Mouse (Mus musculus) midbrain, embryonic 13.5 days (tissue): ENCODE data around the gene Dgkd. TPM values are rescaled to one million over a fixed set of nuclear protein-coding genes. Genes with fewer than 3 reads are reported as not detected.

Source experiments
- ATAC-seq: fragments of 200-750 bp; cut with Nextera tagmentation; 2 replicates; pipeline ENCODE4 v1.8.0; 2017; ENCODE audit warnings: mild to moderate bottlenecking, moderate TSS enrichment, moderate library complexity
- H3K27ac ChIP-seq: fragments of 300-500 bp; sonication (generic); 2 replicates; pipeline ENCODE4 v1.5.1; 2015; ENCODE audit warnings: inconsistent platforms, mild to moderate bottlenecking, moderate library complexity
- H3K27me3 ChIP-seq: fragments of 300-500 bp; sonication (generic); 2 replicates; pipeline ENCODE4 v1.6.1; 2015; ENCODE audit warnings: mild to moderate bottlenecking, inconsistent platforms
- H3K36me3 ChIP-seq: fragments of 300-500 bp; sonication (generic); 2 replicates; pipeline ENCODE4 v1.6.1; 2015; ENCODE audit warnings: mild to moderate bottlenecking, inconsistent platforms
- H3K4me1 ChIP-seq: fragments of 300-500 bp; sonication (generic); replicated peaks from 2 replicates; pipeline ENCODE4 v1.6.1; 2015; ENCODE audit warnings: inconsistent platforms
- H3K4me2 ChIP-seq: fragments of 300-500 bp; sonication (generic); replicated peaks from 2 replicates; pipeline ENCODE4 v1.6.1; 2015; ENCODE audit warnings: moderate library complexity, mild to moderate bottlenecking, inconsistent platforms
- H3K4me3 ChIP-seq: fragments of 300-500 bp; sonication (generic); replicated peaks from 2 replicates; pipeline ENCODE4 v1.5.1; 2015; ENCODE audit warnings: mild to moderate bottlenecking, inconsistent platforms
- H3K9ac ChIP-seq: fragments of 300-500 bp; sonication (generic); replicated peaks from 2 replicates; pipeline ENCODE4 v1.6.1; 2015; ENCODE audit warnings: mild to moderate bottlenecking, inconsistent platforms
- H3K9me3 ChIP-seq: fragments of 300-500 bp; sonication (generic); 2 replicates; pipeline ENCODE4 v1.6.1; 2016; ENCODE audit warnings: mild to moderate bottlenecking, inconsistent platforms
- WGBS: fragments of 180-500 bp; shearing (Covaris S2); methylation state at CpG from one replicate; pipeline ENCODE4 v1.1.7; 2015; 5-methylcytosine and 5-hydroxymethylcytosine counted together
- polyA plus RNA-seq: library from polyadenylated mRNA; unstranded; fragments of >200 nt; fragmentation: Nextera tagmentation; extraction: Ambion mirVana; gene quantifications from 2 replicates; pipeline ENCODE4 v1.2.1, GENCODE M21; 2015

Dgkd gene
- polyA plus RNA-seq, 1 experiment from 2014 or later = 43.7 TPM

DNA sequence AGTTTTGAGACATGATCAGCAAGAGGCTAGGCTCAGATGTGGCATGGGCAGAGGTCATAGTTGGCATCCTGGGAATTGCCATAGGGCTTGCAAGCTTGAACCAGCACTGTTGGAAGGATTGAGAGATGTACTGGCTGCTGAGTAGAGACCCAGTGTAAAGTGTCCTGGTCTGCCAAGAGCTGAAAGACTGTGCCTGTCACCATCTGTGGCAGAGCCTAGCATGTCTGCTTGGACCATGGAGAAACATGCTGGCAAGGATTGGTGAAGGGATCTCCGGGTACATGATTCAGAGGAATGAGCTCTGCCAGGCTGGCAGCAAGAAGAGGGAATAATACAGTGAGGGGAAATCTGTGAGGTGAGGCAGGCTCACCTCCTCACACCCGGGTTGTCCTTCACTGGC lies 65.0 kb downstream of the Dgkd start:
- Histone ChIP-seq H3K27ac (no peak overlapping the region), H3K4me3 (no peak overlapping the region), H3K4me1 (no peaks in the 10 kb centered on the region), H3K9me3 (no peaks in the 10 kb centered on the region), H3K36me3 (peaks cover 52% of the 10 kb centered on the region), H3K9ac (no peak overlapping the region), H3K27me3 (no peaks in the 10 kb centered on the region), H3K4me2 (no peak overlapping the region)
- 94% methylated on average over 2 of the region's 2 CpGs for WGBS
- ATAC-seq = no peak

DNA sequence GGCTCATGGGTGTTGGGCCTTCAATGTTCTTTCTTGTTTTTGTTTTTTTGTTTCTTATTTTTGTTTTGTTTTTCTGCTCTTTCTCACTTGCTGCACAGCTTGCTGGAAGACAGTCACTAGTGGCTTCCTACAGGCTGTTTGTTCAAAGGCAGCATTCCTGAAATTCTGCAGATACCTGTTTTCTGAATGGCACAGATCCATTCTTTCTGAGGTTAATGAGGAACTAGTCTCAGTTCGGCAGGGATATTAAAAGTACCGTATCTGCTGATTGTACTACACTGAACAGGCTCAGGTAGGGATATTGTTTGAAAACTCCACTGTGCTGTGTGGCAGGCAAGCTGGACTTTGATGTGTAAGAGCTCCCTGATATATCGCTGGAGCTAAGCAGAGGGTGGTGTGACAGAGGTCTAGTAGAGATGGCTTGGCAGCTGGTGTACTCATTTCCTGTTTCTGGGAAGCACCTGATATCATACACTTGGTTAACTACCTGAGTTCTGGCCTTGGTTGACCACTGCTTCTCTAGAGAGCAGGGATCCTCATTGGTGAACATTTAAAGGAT lies 67.0 kb downstream of the Dgkd start:
- Histone ChIP-seq H3K4me2 (no peak overlapping the region), H3K27me3 (no peaks in the 10 kb centered on the region), H3K9me3 (no peaks in the 10 kb centered on the region), H3K4me1 (no peaks in the 10 kb centered on the region), H3K4me3 (no peak overlapping the region), H3K9ac (no peak overlapping the region), H3K36me3 (peaks cover 67% of the 10 kb centered on the region), H3K27ac (no peak overlapping the region)
- no peak for ATAC-seq
- 93% methylated on average over 3 of the region's 3 CpGs for WGBS

DNA sequence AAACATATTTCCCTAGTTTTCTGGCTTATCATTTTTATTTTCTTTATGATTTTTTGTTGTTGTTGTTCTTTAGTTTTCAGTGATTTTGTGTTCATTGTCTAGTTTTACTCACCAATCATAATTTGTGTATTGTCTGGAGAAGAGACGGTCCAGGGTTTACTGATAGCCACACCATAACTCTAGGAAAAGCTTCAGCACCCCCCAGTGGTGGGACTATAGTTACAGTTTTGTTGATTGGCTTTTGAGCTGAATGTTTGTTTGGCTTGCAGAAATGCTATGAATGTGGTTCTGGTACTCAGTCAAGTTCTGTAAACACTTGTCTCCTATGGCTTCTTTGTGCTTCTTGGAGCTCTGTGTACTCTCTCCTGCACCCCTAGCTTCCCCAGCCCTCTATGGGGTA lies 69.6 kb downstream of the Dgkd start:
- H3K27me3 ChIP-seq = no peaks in the 10 kb centered on the region
- no peak for ATAC-seq
- no peak overlapping the region for H3K4me3 ChIP-seq
- H3K36me3 ChIP-seq = peaks cover 76% of the 10 kb centered on the region
- WGBS = 65% methylated on average over 1 of the region's 1 CpGs
- no peak overlapping the region for H3K9ac ChIP-seq
- H3K4me2 ChIP-seq = no peak overlapping the region
- H3K9me3 ChIP-seq = no peaks in the 10 kb centered on the region
- H3K4me1 ChIP-seq = no peaks in the 10 kb centered on the region
- H3K27ac ChIP-seq = no peak overlapping the region

DNA sequence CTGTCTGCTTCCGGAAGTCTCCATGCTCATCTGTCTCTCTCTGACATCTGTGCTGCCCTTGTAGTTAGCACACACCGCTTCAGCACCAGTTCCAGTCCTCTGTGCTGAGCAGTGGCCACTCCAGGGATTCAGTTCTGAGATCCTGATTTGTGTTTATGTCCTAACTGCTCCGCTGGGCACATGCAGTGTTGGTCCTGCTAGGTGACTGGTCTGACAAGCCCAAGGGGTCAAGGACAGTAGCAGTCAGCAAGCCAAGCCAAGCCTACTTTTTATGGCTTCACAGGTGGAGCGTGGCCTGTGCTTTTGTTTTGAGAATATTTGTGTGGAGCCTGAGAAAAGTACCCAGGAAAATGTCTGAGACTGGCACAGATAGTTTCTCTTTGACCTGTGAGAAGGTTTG lies 71.8 kb downstream of the Dgkd start:
- peaks cover 75% of the 10 kb centered on the region for H3K36me3 ChIP-seq
- 97% methylated on average over 4 of the region's 4 CpGs for WGBS

DNA sequence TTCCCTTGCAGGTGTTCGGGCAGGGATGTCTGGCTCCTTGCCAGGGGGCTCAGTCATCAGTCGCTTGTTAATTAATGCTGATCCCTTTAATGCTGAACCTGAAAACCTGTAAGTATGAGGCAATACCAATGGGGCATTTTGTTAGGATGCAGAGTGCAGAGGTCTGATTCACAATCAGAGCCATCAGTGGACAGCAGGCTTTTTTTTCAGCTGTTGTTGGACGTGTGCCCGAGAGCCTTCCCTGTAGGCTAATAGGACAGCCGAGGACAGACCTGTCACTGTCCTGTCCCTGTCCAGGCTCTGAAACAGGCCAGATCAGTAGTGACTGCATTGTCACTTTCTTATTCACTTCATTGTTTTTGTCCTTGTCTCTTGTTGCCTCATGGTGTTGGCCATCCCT lies 76.6 kb downstream of the Dgkd start:
- no peak for ATAC-seq
- Histone ChIP-seq H3K27ac (peak overlapping the region; percentile 48), H3K9me3 (no peaks in the 10 kb centered on the region)

More for the DNA sequence above, 71.8 kb downstream of the Dgkd start:
- H3K9me3 ChIP-seq = no peaks in the 10 kb centered on the region
- H3K27me3 ChIP-seq = no peaks in the 10 kb centered on the region
- H3K4me1 ChIP-seq = no peaks in the 10 kb centered on the region; the same call in 1 of the 2 replicates
- no peak overlapping the region for H3K9ac ChIP-seq
- no peak overlapping the region for H3K4me2 ChIP-seq
- no peak for ATAC-seq
- H3K4me3 ChIP-seq = no peak overlapping the region
- H3K27ac ChIP-seq = no peak overlapping the region

DNA sequence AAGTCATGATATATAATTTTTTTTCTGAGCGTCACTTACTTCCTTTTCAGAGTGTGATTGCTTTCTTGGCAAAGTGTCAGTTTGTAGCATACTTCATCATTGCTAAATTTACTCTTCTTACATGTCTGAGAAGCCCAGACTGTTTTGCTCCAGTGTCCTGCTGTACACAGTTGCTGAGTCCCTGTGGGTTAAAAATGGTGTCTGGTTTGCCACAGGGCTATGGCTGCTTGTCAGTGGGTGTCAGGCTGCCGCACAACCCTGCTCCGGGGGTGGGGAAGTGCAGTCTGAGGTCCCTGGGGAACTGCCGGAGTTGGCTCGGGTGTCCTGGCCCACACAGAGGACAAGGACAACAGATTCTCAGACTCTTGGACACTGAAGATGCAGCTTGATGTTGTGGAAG lies 80.0 kb downstream of the Dgkd start:
- Histone ChIP-seq H3K4me1 (no peaks in the 10 kb centered on the region; the same call in 1 of the 2 replicates), H3K9me3 (no peaks in the 10 kb centered on the region), H3K4me2 (no peak overlapping the region), H3K27ac (no peak overlapping the region), H3K4me3 (no peak overlapping the region), H3K36me3 (peaks cover 84% of the 10 kb centered on the region), H3K27me3 (no peaks in the 10 kb centered on the region), H3K9ac (no peak overlapping the region)
- 88% methylated on average over 5 of the region's 5 CpGs for WGBS
- no peak for ATAC-seq

More for the DNA sequence above, 76.6 kb downstream of the Dgkd start:
- H3K4me2 ChIP-seq = no peak overlapping the region
- 61% methylated on average over 5 of the region's 5 CpGs for WGBS
- no peak overlapping the region for H3K9ac ChIP-seq
- no peaks in the 10 kb centered on the region for H3K27me3 ChIP-seq
- no peaks in the 10 kb centered on the region; the same call in 1 of the 2 replicates for H3K4me1 ChIP-seq
- H3K4me3 ChIP-seq = no peak overlapping the region
- peaks cover 86% of the 10 kb centered on the region for H3K36me3 ChIP-seq

DNA sequence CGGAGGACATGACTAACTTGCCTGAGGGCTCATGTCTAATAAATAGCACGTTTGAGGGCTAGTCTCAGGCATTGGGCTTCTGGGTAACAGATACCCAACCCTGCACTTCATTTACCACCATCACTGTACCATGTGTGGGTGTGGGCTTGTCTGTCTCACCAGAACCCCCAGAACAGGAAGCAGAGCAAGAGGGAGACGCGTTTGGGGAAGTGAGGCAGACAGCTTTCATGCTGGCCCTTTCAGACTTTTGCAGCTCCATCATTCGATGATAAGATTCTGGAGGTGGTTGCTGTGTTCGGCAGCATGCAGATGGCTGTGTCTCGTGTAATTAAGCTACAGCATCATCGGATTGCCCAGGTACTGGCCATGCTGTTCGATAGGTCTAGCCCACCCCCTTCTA lies 82.0 kb downstream of the Dgkd start:
- Histone ChIP-seq H3K4me1 (no peaks in the 10 kb centered on the region), H3K36me3 (peaks cover 87% of the 10 kb centered on the region), H3K4me2 (no peak overlapping the region), H3K4me3 (no peak overlapping the region), H3K9me3 (no peaks in the 10 kb centered on the region), H3K9ac (no peak overlapping the region), H3K27ac (no peak overlapping the region), H3K27me3 (no peaks in the 10 kb centered on the region)
- no peak for ATAC-seq
- WGBS = 93% methylated on average over 9 of the region's 9 CpGs

DNA sequence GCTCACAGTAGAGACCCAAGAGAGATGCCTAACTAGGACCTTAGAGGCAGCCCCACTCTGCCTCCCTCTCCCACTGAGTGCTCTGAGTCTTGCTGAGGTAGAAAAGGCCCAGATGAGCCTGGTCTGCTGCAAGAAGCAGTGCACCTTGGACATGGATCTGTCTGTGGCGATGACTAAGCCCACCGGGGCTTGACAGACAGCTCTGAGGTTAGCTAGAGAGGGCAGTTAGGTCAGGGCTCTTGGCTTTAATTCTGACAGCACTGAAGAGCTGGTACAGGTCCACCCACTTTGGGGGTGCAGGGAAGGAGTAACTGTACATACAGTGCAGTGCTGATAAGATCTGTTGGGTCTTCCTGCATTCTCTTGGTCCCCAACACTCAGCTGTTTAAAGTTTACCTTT lies 82.5 kb downstream of the Dgkd start:
- 96% methylated on average over 2 of the region's 2 CpGs for WGBS
- ATAC-seq = no peak
- Histone ChIP-seq H3K4me3 (no peak overlapping the region), H3K27me3 (no peaks in the 10 kb centered on the region), H3K4me2 (no peak overlapping the region), H3K9ac (no peak overlapping the region), H3K4me1 (no peaks in the 10 kb centered on the region), H3K27ac (no peak overlapping the region), H3K36me3 (peaks cover 92% of the 10 kb centered on the region), H3K9me3 (no peaks in the 10 kb centered on the region)

DNA sequence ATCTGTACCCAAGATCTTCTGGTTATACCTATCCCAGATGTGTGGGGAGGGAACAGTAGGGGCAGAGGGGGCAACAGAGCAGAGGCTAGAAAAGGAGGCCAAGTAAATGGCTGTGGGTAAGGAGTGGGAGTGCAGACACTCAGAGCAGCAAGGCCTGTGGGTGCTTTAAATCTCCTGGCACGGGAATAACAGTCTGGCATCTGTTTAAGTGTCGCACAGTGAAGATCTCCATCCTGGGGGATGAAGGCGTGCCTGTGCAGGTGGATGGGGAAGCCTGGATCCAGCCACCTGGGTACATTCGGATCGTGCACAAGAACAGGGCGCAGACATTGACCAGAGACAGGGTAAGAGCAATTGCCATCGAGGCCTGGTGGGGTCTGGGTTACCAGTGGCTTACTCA lies 83.0 kb downstream of the Dgkd start:
- H3K4me1 ChIP-seq = no peaks in the 10 kb centered on the region
- ATAC-seq = no peak
- no peaks in the 10 kb centered on the region for H3K27me3 ChIP-seq
- no peaks in the 10 kb centered on the region for H3K9me3 ChIP-seq
- no peak overlapping the region for H3K4me3 ChIP-seq
- no peak overlapping the region for H3K9ac ChIP-seq
- no peak overlapping the region for H3K4me2 ChIP-seq
- no peak overlapping the region for H3K27ac ChIP-seq
- H3K36me3 ChIP-seq = peaks cover 95% of the 10 kb centered on the region
- 97% methylated on average over 7 of the region's 7 CpGs for WGBS

DNA sequence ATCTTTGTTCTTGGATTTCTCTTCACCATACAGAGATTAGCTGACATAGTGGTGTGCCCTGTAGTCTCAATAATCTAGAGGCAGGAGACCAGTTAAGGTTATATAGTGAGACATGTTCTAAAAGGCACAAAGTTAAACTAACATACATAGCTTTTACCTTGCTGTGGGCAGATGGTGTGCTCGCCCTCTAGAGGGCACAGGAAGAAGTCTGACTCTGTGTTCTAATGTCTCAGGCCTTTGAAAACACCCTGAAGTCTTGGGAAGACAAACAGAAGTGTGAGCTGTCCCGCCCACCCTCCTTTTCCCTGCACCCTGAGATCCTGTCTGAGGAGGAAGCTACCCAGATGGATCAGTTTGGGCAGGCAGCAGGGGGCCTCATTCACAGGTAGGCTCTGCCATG lies 83.4 kb downstream of the Dgkd start:
- Histone ChIP-seq H3K27ac (no peak overlapping the region), H3K4me3 (no peak overlapping the region), H3K9me3 (no peaks in the 10 kb centered on the region), H3K36me3 (peaks cover 95% of the 10 kb centered on the region), H3K4me1 (no peaks in the 10 kb centered on the region), H3K27me3 (no peaks in the 10 kb centered on the region), H3K4me2 (no peak overlapping the region), H3K9ac (no peak overlapping the region)
- no peak for ATAC-seq
- 48% methylated on average over 2 of the region's 2 CpGs for WGBS

DNA sequence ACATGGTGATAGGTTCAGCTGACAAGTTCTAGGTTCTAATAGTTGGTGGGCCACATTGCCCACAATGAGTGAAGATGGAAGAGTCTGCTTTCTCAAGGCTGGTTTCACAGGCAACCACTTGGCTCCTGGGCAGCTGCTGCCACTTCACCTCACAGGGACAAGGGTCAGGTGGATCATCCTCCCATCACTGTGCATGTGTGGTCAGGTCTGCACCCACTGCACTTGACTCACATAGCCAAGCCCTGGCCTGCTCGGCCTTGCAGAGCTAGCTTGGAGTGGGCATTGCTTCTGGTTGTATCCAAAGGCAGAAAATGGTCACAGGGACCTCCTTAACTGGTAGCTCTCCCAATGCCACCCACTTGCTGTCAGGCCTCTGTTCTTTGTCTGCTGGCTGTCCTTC lies 88.7 kb downstream of the Dgkd start:
- ATAC-seq = no peak
- no peaks in the 10 kb centered on the region for H3K27me3 ChIP-seq
- no peak overlapping the region for H3K9ac ChIP-seq
- no peak overlapping the region for H3K4me2 ChIP-seq
- H3K36me3 ChIP-seq = peaks cover 98% of the 10 kb centered on the region
- WGBS = 92% methylated on average over 1 of the region's 1 CpGs
- H3K9me3 ChIP-seq = no peaks in the 10 kb centered on the region
- no peak overlapping the region for H3K27ac ChIP-seq
- H3K4me3 ChIP-seq = no peak overlapping the region
- H3K4me1 ChIP-seq = no peaks in the 10 kb centered on the region

DNA sequence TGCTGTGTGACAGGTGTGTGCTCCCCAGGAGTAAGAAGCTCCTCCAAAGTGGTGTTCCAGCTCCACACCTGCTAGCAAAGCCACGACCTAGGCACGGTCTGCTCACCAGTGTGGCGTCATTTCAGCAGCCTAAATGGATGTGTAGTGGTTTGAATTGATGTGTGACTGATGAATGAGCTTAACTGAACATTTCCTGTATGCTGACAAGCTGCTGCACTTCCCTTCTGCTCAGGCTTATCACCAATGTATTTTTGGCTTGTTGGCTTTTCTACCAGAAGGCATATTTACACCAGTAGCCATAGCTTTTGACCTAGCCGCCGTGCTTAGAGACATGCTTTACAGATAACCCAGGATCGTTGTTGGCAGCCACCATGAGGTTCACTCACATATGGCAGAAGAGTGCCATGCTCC lies 94.6 kb downstream of the Dgkd start:
- peaks cover 95% of the 10 kb centered on the region for H3K36me3 ChIP-seq
- WGBS = 94% methylated on average over 6 of the region's 6 CpGs
- no peak overlapping the region for H3K4me3 ChIP-seq
- no peaks in the 10 kb centered on the region for H3K4me1 ChIP-seq
- no peaks in the 10 kb centered on the region for H3K9me3 ChIP-seq
- H3K9ac ChIP-seq = no peak overlapping the region
- ATAC-seq = no peak
- no peak overlapping the region for H3K4me2 ChIP-seq
- no peak overlapping the region for H3K27ac ChIP-seq
- H3K27me3 ChIP-seq = no peaks in the 10 kb centered on the region

DNA sequence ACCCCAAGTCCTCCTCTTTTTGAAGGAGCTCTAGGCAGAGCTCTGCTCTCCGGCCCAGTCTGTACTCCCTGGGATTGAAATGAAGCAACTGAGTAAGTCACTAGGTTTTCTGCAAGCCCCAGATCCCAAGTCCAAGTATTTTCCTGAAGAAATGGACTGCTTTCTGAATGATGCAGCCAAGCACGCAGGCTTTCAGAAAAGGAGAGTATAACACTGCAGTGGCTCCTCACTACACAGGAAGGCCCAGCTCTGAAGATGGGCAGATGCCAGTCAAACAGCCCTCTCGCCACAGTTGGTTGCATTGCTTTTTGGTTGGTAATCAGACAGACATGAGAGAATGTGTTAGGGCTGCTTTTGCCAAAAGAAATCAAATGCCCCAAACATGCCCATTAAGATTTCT lies 98.6 kb downstream of the Dgkd start:
- H3K4me2 ChIP-seq = no peak overlapping the region

More for the DNA sequence above, 98.6 kb downstream of the Dgkd start:
- no peaks in the 10 kb centered on the region for H3K27me3 ChIP-seq
- no peak for ATAC-seq
- no peak overlapping the region for H3K27ac ChIP-seq
- H3K9ac ChIP-seq = no peak overlapping the region
- 98% methylated on average over 3 of the region's 3 CpGs for WGBS
- H3K4me3 ChIP-seq = no peak overlapping the region
- H3K9me3 ChIP-seq = no peaks in the 10 kb centered on the region
- no peaks in the 10 kb centered on the region for H3K4me1 ChIP-seq
- H3K36me3 ChIP-seq = peaks cover 95% of the 10 kb centered on the region
